Mouse (Mus musculus): Measurements from ENCODE around the gene Hlf. TPM values are rescaled to one million over a fixed set of nuclear protein-coding genes. Genes with fewer than 3 reads are reported as not detected.

Gene Hlf
- polyA plus RNA-seq, 1 experiment from 2014 or later: 0.81 TPM

- H3K27ac ChIP-seq (ENCODE audit: low read depth, low read length): no peak overlapping the region
- H3K9me3 ChIP-seq (ENCODE audit: control insufficient read depth): no peaks in the 10 kb centered on the region
- no peaks in the 10 kb centered on the region for H3K36me3 ChIP-seq (ENCODE audit: control insufficient read depth, insufficient read depth)
- no peaks in the 10 kb centered on the region for H3K27me3 ChIP-seq (replicated peaks; ENCODE audit: control insufficient read depth, insufficient read depth, low read length)
- no peaks in the 10 kb centered on the region for H3K4me1 ChIP-seq (replicated peaks; ENCODE audit: control insufficient read depth, insufficient read depth, low read length)
- H3K9ac ChIP-seq (ENCODE audit: low read depth, low read length): no peak overlapping the region
- no peak overlapping the region for H3K4me3 ChIP-seq (ENCODE audit: low read depth, low read length)
- no peak for TF ChIP-seq CTCF (IDR thresholded peaks at IDR 0.05; ENCODE audit: low read depth)
- 68% methylated on average over 7 of the region's 7 CpGs for whole genome bisulfite sequencing
- no peak for ATAC-seq
- H3K4me2 ChIP-seq (replicated peaks; ENCODE audit: low read depth): no peak overlapping the region
These were observed 69.8 kb downstream of the Hlf start for GRCm38 (mm10) chr11:90320922-90321321.

GRCm38 (mm10) chr11:90317482-90317881 lies 73.2 kb downstream of the Hlf start:
- H3K4me1 ChIP-seq (replicated peaks; ENCODE audit: control insufficient read depth, insufficient read depth, low read length): no peaks in the 10 kb centered on the region
- peak; percentile 90 for TF ChIP-seq CTCF (IDR thresholded peaks at IDR 0.05; ENCODE audit: low read depth)
- no peaks in the 10 kb centered on the region for H3K36me3 ChIP-seq (ENCODE audit: control insufficient read depth, insufficient read depth)
- no peak overlapping the region for H3K4me3 ChIP-seq (ENCODE audit: low read depth, low read length)
- WGBS: 15% methylated on average over 4 of the region's 4 CpGs
- no peaks in the 10 kb centered on the region for H3K9me3 ChIP-seq (ENCODE audit: control insufficient read depth)
- no peak overlapping the region for H3K4me2 ChIP-seq (replicated peaks; ENCODE audit: low read depth)
- no peak overlapping the region for H3K9ac ChIP-seq (ENCODE audit: low read depth, low read length)
- H3K27me3 ChIP-seq (replicated peaks; ENCODE audit: control insufficient read depth, insufficient read depth, low read length): no peaks in the 10 kb centered on the region
- H3K27ac ChIP-seq (ENCODE audit: low read depth, low read length): no peak overlapping the region
- no peak for ATAC-seq

GRCm38 (mm10) chr11:90314606-90315005 lies 76.1 kb downstream of the Hlf start:
- no peak for ATAC-seq
- no peaks in the 10 kb centered on the region for H3K9me3 ChIP-seq (ENCODE audit: control insufficient read depth)
- no peak overlapping the region for H3K4me2 ChIP-seq (replicated peaks; ENCODE audit: low read depth)
- H3K9ac ChIP-seq (ENCODE audit: low read depth, low read length): no peak overlapping the region
- H3K27ac ChIP-seq (ENCODE audit: low read depth, low read length): no peak overlapping the region
- no peaks in the 10 kb centered on the region for H3K36me3 ChIP-seq (ENCODE audit: control insufficient read depth, insufficient read depth)
- TF ChIP-seq CTCF (IDR thresholded peaks at IDR 0.05; ENCODE audit: low read depth): no peak
- H3K4me1 ChIP-seq (replicated peaks; ENCODE audit: control insufficient read depth, insufficient read depth, low read length): no peaks in the 10 kb centered on the region
- WGBS: 85% methylated on average over 3 of the region's 3 CpGs
- H3K27me3 ChIP-seq (replicated peaks; ENCODE audit: control insufficient read depth, insufficient read depth, low read length): no peaks in the 10 kb centered on the region
- no peak overlapping the region for H3K4me3 ChIP-seq (ENCODE audit: low read depth, low read length)

GRCm38 (mm10) chr11:90306993-90307392 lies 83.7 kb downstream of the Hlf start:
- 44% methylated on average over 6 of the region's 6 CpGs for WGBS
- Histone ChIP-seq H3K4me2 (replicated peaks; ENCODE audit: low read depth) (no peak overlapping the region), H3K27me3 (replicated peaks; ENCODE audit: control insufficient read depth, insufficient read depth, low read length) (no peaks in the 10 kb centered on the region), H3K27ac (ENCODE audit: low read depth, low read length) (no peak overlapping the region), H3K9ac (ENCODE audit: low read depth, low read length) (no peak overlapping the region), H3K4me3 (ENCODE audit: low read depth, low read length) (no peak overlapping the region), H3K4me1 (replicated peaks; ENCODE audit: control insufficient read depth, insufficient read depth, low read length) (no peaks in the 10 kb centered on the region), H3K36me3 (ENCODE audit: control insufficient read depth, insufficient read depth) (no peaks in the 10 kb centered on the region), H3K9me3 (ENCODE audit: control insufficient read depth) (no peaks in the 10 kb centered on the region)
- peak; percentile 91 for TF ChIP-seq CTCF (IDR thresholded peaks at IDR 0.05; ENCODE audit: low read depth)
- ATAC-seq: no peak

- no peak overlapping the region for H3K9ac ChIP-seq (ENCODE audit: low read depth, low read length)
- no peaks in the 10 kb centered on the region for H3K36me3 ChIP-seq (ENCODE audit: control insufficient read depth, insufficient read depth)
- no peak for TF ChIP-seq CTCF (IDR thresholded peaks at IDR 0.05; ENCODE audit: low read depth)
- no peak for ATAC-seq
- H3K4me1 ChIP-seq (replicated peaks; ENCODE audit: control insufficient read depth, insufficient read depth, low read length): no peaks in the 10 kb centered on the region
- H3K9me3 ChIP-seq (ENCODE audit: control insufficient read depth): no peaks in the 10 kb centered on the region
- H3K27ac ChIP-seq (ENCODE audit: low read depth, low read length): no peak overlapping the region
- no peak overlapping the region for H3K4me2 ChIP-seq (replicated peaks; ENCODE audit: low read depth)
- no peak overlapping the region for H3K4me3 ChIP-seq (ENCODE audit: low read depth, low read length)
- no peaks in the 10 kb centered on the region for H3K27me3 ChIP-seq (replicated peaks; ENCODE audit: control insufficient read depth, insufficient read depth, low read length)
- WGBS: 89% methylated on average over 5 of the region's 5 CpGs
These were observed 84.6 kb downstream of the Hlf start for GRCm38 (mm10) chr11:90306067-90306466.

- H3K36me3 ChIP-seq (ENCODE audit: control insufficient read depth, insufficient read depth): no peaks in the 10 kb centered on the region
- WGBS: 86% methylated on average over 2 of the region's 2 CpGs
- no peak overlapping the region for H3K27ac ChIP-seq (ENCODE audit: low read depth, low read length)
- no peaks in the 10 kb centered on the region for H3K27me3 ChIP-seq (replicated peaks; ENCODE audit: control insufficient read depth, insufficient read depth, low read length)
- no peak overlapping the region for H3K9ac ChIP-seq (ENCODE audit: low read depth, low read length)
- no peak for TF ChIP-seq CTCF (IDR thresholded peaks at IDR 0.05; ENCODE audit: low read depth)
- H3K4me1 ChIP-seq (replicated peaks; ENCODE audit: control insufficient read depth, insufficient read depth, low read length): no peaks in the 10 kb centered on the region
- ATAC-seq: no peak
- H3K4me3 ChIP-seq (ENCODE audit: low read depth, low read length): no peak overlapping the region
- H3K4me2 ChIP-seq (replicated peaks; ENCODE audit: low read depth): no peak overlapping the region
- H3K9me3 ChIP-seq (ENCODE audit: control insufficient read depth): no peaks in the 10 kb centered on the region
These were observed 96.1 kb downstream of the Hlf start for GRCm38 (mm10) chr11:90294622-90295021.

- H3K9me3 ChIP-seq (ENCODE audit: control insufficient read depth): no peaks in the 10 kb centered on the region
- no peak overlapping the region for H3K9ac ChIP-seq (ENCODE audit: low read depth, low read length)
- no peaks in the 10 kb centered on the region for H3K27me3 ChIP-seq (replicated peaks; ENCODE audit: control insufficient read depth, insufficient read depth, low read length)
- TF ChIP-seq CTCF (IDR thresholded peaks at IDR 0.05; ENCODE audit: low read depth): no peak
- H3K4me2 ChIP-seq (replicated peaks; ENCODE audit: low read depth): no peak overlapping the region
- no peak overlapping the region for H3K27ac ChIP-seq (ENCODE audit: low read depth, low read length)
- no peak for ATAC-seq
- no peaks in the 10 kb centered on the region for H3K36me3 ChIP-seq (ENCODE audit: control insufficient read depth, insufficient read depth)
- H3K4me3 ChIP-seq (ENCODE audit: low read depth, low read length): no peak overlapping the region
- H3K4me1 ChIP-seq (replicated peaks; ENCODE audit: control insufficient read depth, insufficient read depth, low read length): no peaks in the 10 kb centered on the region
These were observed 97.9 kb downstream of the Hlf start for GRCm38 (mm10) chr11:90292766-90293165.

Measured in intestine, postnatal 0 days (tissue).